Mouse (Mus musculus): Measurements from ENCODE around the gene Olfr1423. TPM values are rescaled to one million over a fixed set of nuclear protein-coding genes. Genes with fewer than 3 reads are reported as not detected.
"Not testable (repeated sequence)": the region's sequence is repeated elsewhere in the genome, so short reads cannot be mapped to it uniquely, and the experiment has no call there.

Olfr1423 gene
- polyA plus RNA-seq, 1 experiment from 2014 or later = not detected

- Histone ChIP-seq H3K27me3 (ENCODE audit: control insufficient read depth, insufficient read depth, low read length) (no peaks in the 10 kb centered on the region), H3K9me3 (replicated peaks; ENCODE audit: control insufficient read depth, low read length) (no peaks in the 10 kb centered on the region), H3K4me3 (ENCODE audit: low read depth, low read length) (no peak overlapping the region), H3K4me2 (ENCODE audit: low read depth, low read length) (no peak overlapping the region), H3K27ac (replicated peaks; ENCODE audit: low read depth, low read length) (no peak overlapping the region), H3K9ac (replicated peaks; ENCODE audit: low read length) (no peak overlapping the region), H3K36me3 (replicated peaks; ENCODE audit: control insufficient read depth, insufficient read depth, low read depth, low read length) (peaks cover 8% of the 10 kb centered on the region), H3K4me1 (ENCODE audit: control insufficient read depth, insufficient read depth, low read length) (no peaks in the 10 kb centered on the region)
- no peak for ATAC-seq (replicated peaks; ENCODE audit: insufficient number of reproducible peaks, low FRiP score, low TSS enrichment, low read depth)
- WGBS = 93% methylated on average over 6 of the region's 6 CpGs
- DNase-seq (ENCODE audit: low spot score) = no peak
These were observed 46.2 kb downstream of the Olfr1423 start for GRCm38 (mm10) chr19:11994703-11995431.

GRCm38 (mm10) chr19:11992441-11993029 lies 48.6 kb downstream of the Olfr1423 start:
- Histone ChIP-seq H3K36me3 (replicated peaks; ENCODE audit: control insufficient read depth, insufficient read depth, low read depth, low read length) (peaks cover 8% of the 10 kb centered on the region), H3K9me3 (replicated peaks; ENCODE audit: control insufficient read depth, low read length) (no peaks in the 10 kb centered on the region), H3K27me3 (ENCODE audit: control insufficient read depth, insufficient read depth, low read length) (no peaks in the 10 kb centered on the region), H3K4me2 (ENCODE audit: low read depth, low read length) (no peak overlapping the region), H3K4me1 (ENCODE audit: control insufficient read depth, insufficient read depth, low read length) (no peaks in the 10 kb centered on the region), H3K27ac (replicated peaks; ENCODE audit: low read depth, low read length) (no peak overlapping the region), H3K4me3 (ENCODE audit: low read depth, low read length) (no peak overlapping the region), H3K9ac (replicated peaks; ENCODE audit: low read length) (no peak overlapping the region)
- ATAC-seq (replicated peaks; ENCODE audit: insufficient number of reproducible peaks, low FRiP score, low TSS enrichment, low read depth) (no peak), DNase-seq (ENCODE audit: low spot score) (no peak)
- 92% methylated on average over 10 of the region's 10 CpGs for WGBS

DNA sequence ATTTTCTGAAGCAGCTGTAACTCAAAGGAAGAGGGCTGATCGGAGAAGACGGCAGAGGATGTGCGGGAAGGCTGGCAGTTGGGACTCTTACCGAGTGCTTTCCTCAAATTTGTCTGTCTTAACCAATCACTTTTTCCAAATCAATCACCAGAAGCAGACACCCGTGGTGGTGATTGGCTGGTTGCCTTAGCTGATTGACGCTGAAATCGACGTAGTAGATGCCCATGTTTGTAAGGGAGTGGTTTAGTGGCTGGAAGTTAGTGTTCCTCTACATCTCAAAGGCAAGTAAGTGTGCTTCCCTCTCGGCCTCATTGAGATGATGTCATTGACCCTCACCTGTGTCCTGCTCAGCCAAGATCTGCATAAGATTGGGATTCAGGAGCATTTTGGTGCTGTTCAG lies 49.1 kb downstream of the Olfr1423 start:
- H3K36me3 ChIP-seq (replicated peaks; ENCODE audit: control insufficient read depth, insufficient read depth, low read depth, low read length) = peaks cover 8% of the 10 kb centered on the region
- no peak overlapping the region for H3K27ac ChIP-seq (replicated peaks; ENCODE audit: low read depth, low read length)

DNA sequence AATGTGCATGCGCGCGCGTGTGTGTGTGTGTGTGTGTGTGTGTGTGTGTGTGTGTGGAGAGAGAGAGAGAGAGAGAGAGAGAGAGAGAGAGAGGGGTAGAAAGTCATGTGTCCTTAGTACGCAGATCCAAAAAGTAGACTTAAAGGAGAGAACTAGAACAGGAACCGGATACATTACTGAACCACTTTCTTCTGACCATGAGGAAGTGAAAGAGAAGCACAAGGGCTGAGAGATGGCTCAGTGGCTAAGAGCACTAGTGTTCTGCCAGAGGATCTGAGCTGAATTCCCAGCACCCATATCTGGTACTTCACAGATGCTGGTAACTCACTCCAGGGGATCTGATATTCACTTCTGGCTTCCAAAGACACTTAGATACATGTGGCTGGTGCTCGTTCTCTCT lies 51.8 kb downstream of the Olfr1423 start:
- WGBS = 96% methylated on average over 7 of the region's 7 CpGs
- no peak overlapping the region for H3K4me2 ChIP-seq (ENCODE audit: low read depth, low read length)
- DNase-seq (ENCODE audit: low spot score) (no peak), ATAC-seq (replicated peaks; ENCODE audit: insufficient number of reproducible peaks, low FRiP score, low TSS enrichment, low read depth) (no peak)
- H3K36me3 ChIP-seq (replicated peaks; ENCODE audit: control insufficient read depth, insufficient read depth, low read depth, low read length) = peaks cover 6% of the 10 kb centered on the region
- H3K9me3 ChIP-seq (replicated peaks; ENCODE audit: control insufficient read depth, low read length) = no peaks in the 10 kb centered on the region
- H3K9ac ChIP-seq (replicated peaks; ENCODE audit: low read length) = no peak overlapping the region
- no peaks in the 10 kb centered on the region for H3K27me3 ChIP-seq (ENCODE audit: control insufficient read depth, insufficient read depth, low read length)
- H3K27ac ChIP-seq (replicated peaks; ENCODE audit: low read depth, low read length) = no peak overlapping the region
- H3K4me3 ChIP-seq (ENCODE audit: low read depth, low read length) = no peak overlapping the region
- no peaks in the 10 kb centered on the region for H3K4me1 ChIP-seq (ENCODE audit: control insufficient read depth, insufficient read depth, low read length)

More for the DNA sequence above, 49.1 kb downstream of the Olfr1423 start:
- Histone ChIP-seq H3K27me3 (ENCODE audit: control insufficient read depth, insufficient read depth, low read length) (no peaks in the 10 kb centered on the region), H3K4me1 (ENCODE audit: control insufficient read depth, insufficient read depth, low read length) (no peaks in the 10 kb centered on the region), H3K4me3 (ENCODE audit: low read depth, low read length) (no peak overlapping the region), H3K9ac (replicated peaks; ENCODE audit: low read length) (no peak overlapping the region), H3K9me3 (replicated peaks; ENCODE audit: control insufficient read depth, low read length) (no peaks in the 10 kb centered on the region), H3K4me2 (ENCODE audit: low read depth, low read length) (no peak overlapping the region)
- DNase-seq (ENCODE audit: low spot score) = no peak
- 93% methylated on average over 9 of the region's 9 CpGs for WGBS
- ATAC-seq (replicated peaks; ENCODE audit: insufficient number of reproducible peaks, low FRiP score, low TSS enrichment, low read depth) = no peak

GRCm38 (mm10) chr19:11987841-11988240 lies 53.3 kb downstream of the Olfr1423 start:
- DNase-seq (ENCODE audit: low spot score) = no peak
- Histone ChIP-seq H3K27me3 (ENCODE audit: control insufficient read depth, insufficient read depth, low read length) (no peaks in the 10 kb centered on the region), H3K4me2 (ENCODE audit: low read depth, low read length) (no peak overlapping the region), H3K9ac (replicated peaks; ENCODE audit: low read length) (no peak overlapping the region), H3K4me1 (ENCODE audit: control insufficient read depth, insufficient read depth, low read length) (no peaks in the 10 kb centered on the region), H3K4me3 (ENCODE audit: low read depth, low read length) (no peak overlapping the region), H3K9me3 (replicated peaks; ENCODE audit: control insufficient read depth, low read length) (no peaks in the 10 kb centered on the region), H3K27ac (replicated peaks; ENCODE audit: low read depth, low read length) (no peak overlapping the region), H3K36me3 (replicated peaks; ENCODE audit: control insufficient read depth, insufficient read depth, low read depth, low read length) (peaks cover 6% of the 10 kb centered on the region)
- ATAC-seq (replicated peaks; ENCODE audit: insufficient number of reproducible peaks, low FRiP score, low TSS enrichment, low read depth) = no peak
- WGBS = 88% methylated on average over 3 of the region's 3 CpGs

DNA sequence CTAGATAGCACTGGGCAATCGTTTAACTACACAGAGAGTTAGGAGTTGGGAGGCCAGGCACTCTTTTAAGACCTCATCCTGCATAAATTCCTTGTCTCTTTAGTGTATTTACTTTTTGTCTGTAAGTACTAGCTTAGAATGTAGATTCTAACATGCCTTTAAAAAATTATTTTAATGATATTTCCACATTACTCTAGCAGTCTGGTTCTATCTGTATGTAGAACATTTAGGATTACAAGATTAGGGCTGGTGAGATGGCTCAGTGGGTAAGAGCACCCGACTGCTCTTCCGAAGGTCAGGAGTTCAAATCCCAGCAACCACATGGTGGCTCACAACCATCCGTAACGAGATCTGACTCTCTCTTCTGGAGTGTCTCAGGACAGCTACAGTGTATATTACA lies 56.5 kb downstream of the Olfr1423 start:
- 81% methylated on average over 5 of the region's 5 CpGs for WGBS
- H3K9ac ChIP-seq (replicated peaks; ENCODE audit: low read length); H3K27me3 ChIP-seq (ENCODE audit: control insufficient read depth, insufficient read depth, low read length); H3K36me3 ChIP-seq (replicated peaks; ENCODE audit: control insufficient read depth, insufficient read depth, low read depth, low read length); DNase-seq (ENCODE audit: low spot score); H3K4me2 ChIP-seq (ENCODE audit: low read depth, low read length); H3K4me3 ChIP-seq (ENCODE audit: low read depth, low read length); H3K27ac ChIP-seq (replicated peaks; ENCODE audit: low read depth, low read length); H3K9me3 ChIP-seq (replicated peaks; ENCODE audit: control insufficient read depth, low read length); ATAC-seq (replicated peaks; ENCODE audit: insufficient number of reproducible peaks, low FRiP score, low TSS enrichment, low read depth); H3K4me1 ChIP-seq (ENCODE audit: control insufficient read depth, insufficient read depth, low read length): not testable (repeated sequence)

Other genes with a start within 250 kb of the Olfr1423 start
- 10.8 and 13.0 TPM in 2 replicates for gene Stx3, start 221.9 kb downstream of the Olfr1423 start, polyA plus RNA-seq (2014; fragmentation: Nextera tagmentation; extraction: Ambion mirVana)
- gene Olfr1417, start 202.1 kb downstream of the Olfr1423 start, polyA plus RNA-seq (2014; fragmentation: Nextera tagmentation; extraction: Ambion mirVana) = not detected in 2 replicates
- not detected in 2 replicates for gene Olfr1418, start 180.3 kb downstream of the Olfr1423 start, polyA plus RNA-seq (2014; fragmentation: Nextera tagmentation; extraction: Ambion mirVana)
- not detected in 2 replicates for gene Olfr1419, start 166.2 kb downstream of the Olfr1423 start, polyA plus RNA-seq (2014; fragmentation: Nextera tagmentation; extraction: Ambion mirVana)
- gene Olfr1420, start 154.8 kb downstream of the Olfr1423 start, polyA plus RNA-seq (2014; fragmentation: Nextera tagmentation; extraction: Ambion mirVana) = 0.07 TPM in 1 of 2 replicates, not detected in the other
- gene Patl1, start 128.9 kb downstream of the Olfr1423 start, polyA plus RNA-seq (2014; fragmentation: Nextera tagmentation; extraction: Ambion mirVana) = 25.9 and 27.9 TPM in 2 replicates
- gene Osbp, start 75.4 kb downstream of the Olfr1423 start, polyA plus RNA-seq (2014; fragmentation: Nextera tagmentation; extraction: Ambion mirVana) = 6.4 and 7.2 TPM in 2 replicates
- gene Olfr1424, start 21.4 kb upstream of the Olfr1423 start, polyA plus RNA-seq (2014; fragmentation: Nextera tagmentation; extraction: Ambion mirVana) = not detected in 2 replicates
- not detected in 2 replicates for gene Olfr1425, start 36.4 kb upstream of the Olfr1423 start, polyA plus RNA-seq (2014; fragmentation: Nextera tagmentation; extraction: Ambion mirVana)
- gene Olfr1426, start 50.7 kb upstream of the Olfr1423 start, polyA plus RNA-seq (2014; fragmentation: Nextera tagmentation; extraction: Ambion mirVana) = not detected in 2 replicates
- gene Olfr1427, start 62.0 kb upstream of the Olfr1423 start, polyA plus RNA-seq (2014; fragmentation: Nextera tagmentation; extraction: Ambion mirVana) = not detected in 2 replicates
- not detected in 2 replicates for gene Olfr1428, start 74.6 kb upstream of the Olfr1423 start, polyA plus RNA-seq (2014; fragmentation: Nextera tagmentation; extraction: Ambion mirVana)
- gene Olfr76, start 81.9 kb upstream of the Olfr1423 start, polyA plus RNA-seq (2014; fragmentation: Nextera tagmentation; extraction: Ambion mirVana) = not detected in 2 replicates
- gene Olfr1555-ps1, start 128.8 kb upstream of the Olfr1423 start, polyA plus RNA-seq (2014; fragmentation: Nextera tagmentation; extraction: Ambion mirVana) = not detected in 2 replicates
- not detected in 2 replicates for gene Olfr1431, start 159.3 kb upstream of the Olfr1423 start, polyA plus RNA-seq (2014; fragmentation: Nextera tagmentation; extraction: Ambion mirVana)
- gene Olfr1432, start 191.3 kb upstream of the Olfr1423 start, polyA plus RNA-seq (2014; fragmentation: Nextera tagmentation; extraction: Ambion mirVana) = not detected in 2 replicates
- not detected in 2 replicates for gene Olfr262, start 200.3 kb upstream of the Olfr1423 start, polyA plus RNA-seq (2014; fragmentation: Nextera tagmentation; extraction: Ambion mirVana)
- gene Olfr235, start 219.7 kb upstream of the Olfr1423 start, polyA plus RNA-seq (2014; fragmentation: Nextera tagmentation; extraction: Ambion mirVana) = not detected in 2 replicates
- not detected in 2 replicates for gene Olfr1434, start 238.5 kb upstream of the Olfr1423 start, polyA plus RNA-seq (2014; fragmentation: Nextera tagmentation; extraction: Ambion mirVana)

All from embryonic facial prominence, embryonic 11.5 days (tissue).